Mouse (Mus musculus) G1E (cell line): ENCODE results near the gene Gm10382.

Source experiments
- CTCF ChIP-seq: IDR thresholded peaks from 2 replicates; pipeline ENCODE4 v1.5.1; 2012; ENCODE audit warnings: low read depth, low read length, inconsistent platforms, mixed read lengths
- GATA1 ChIP-seq: IDR thresholded peaks from 2 replicates; pipeline ENCODE4 v1.6.1; 2012; ENCODE audit warnings: borderline replicate concordance, low read length, inconsistent platforms, mixed read lengths

DNA sequence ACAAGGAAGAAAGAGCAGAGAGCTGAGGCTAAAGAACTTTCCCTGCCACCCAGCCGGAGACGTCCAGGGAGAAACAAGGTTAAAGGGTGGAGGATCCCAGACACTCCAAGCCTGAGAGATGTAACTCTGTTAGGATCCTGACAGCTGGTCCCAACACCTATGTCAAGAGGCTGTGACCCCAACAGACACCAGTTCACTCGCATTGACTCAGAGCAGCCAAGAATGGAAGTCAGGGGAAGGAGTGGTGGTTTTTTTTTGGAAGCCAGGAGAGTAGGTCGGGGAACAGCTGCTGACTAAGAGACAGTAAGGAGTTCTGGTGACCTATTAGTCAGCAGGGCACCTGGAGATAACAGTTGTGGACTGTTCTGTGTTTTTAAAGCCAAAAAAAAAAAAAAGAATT is 17.1 kb upstream of the Gm10382 start:
- no peak for TF ChIP-seq GATA1
- no peak for TF ChIP-seq CTCF
